Mouse (Mus musculus) bone marrow macrophage, adult 2 months (primary cell): Measurements from ENCODE around the gene Sfpq.

Source experiments
- CTCF ChIP-seq: IDR thresholded peaks from 2 replicates; pipeline ENCODE4 v1.5.1; 2012; ENCODE audit warnings: low read depth, mild to moderate bottlenecking, low read length, moderate library complexity
- POLR2A ChIP-seq: IDR thresholded peaks from 2 replicates; pipeline ENCODE4 v1.6.1; 2012; ENCODE audit warnings: mild to moderate bottlenecking, low read depth, low read length, borderline replicate concordance

GRCm38 (mm10) chr4:127021989-127022626 is 984 bp downstream of the Sfpq start:
- TF ChIP-seq CTCF (no peak), POLR2A (no peak)
